Mouse (Mus musculus) kidney, adult 8-10 months (tissue): ENCODE measurements around the gene Pid1.

Source experiments
- DNase-seq, 2 experiments: peaks; one replicate each; pipeline ENCODE4 v3.0.0; 2022

Gene Pid1

DNA sequence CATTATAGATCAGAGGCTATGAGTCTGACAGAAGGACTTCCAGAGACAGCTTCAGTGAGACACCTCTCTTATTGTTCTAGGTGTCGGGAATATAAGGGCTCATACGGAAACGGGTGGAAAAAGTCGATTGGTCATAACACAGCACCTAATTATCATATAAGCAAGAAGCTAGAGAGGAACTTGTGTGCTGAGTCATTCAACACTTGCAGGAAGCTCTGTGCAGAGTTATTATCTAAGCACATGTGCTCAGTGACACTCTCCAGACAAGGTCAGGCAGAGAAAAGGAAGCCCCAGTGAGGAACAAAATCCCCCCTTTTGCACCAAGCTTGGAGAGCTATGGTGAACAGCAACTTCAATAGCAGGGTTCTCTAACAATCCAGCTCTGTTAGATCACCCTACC, 361.4 kb downstream of the Pid1 start:
- no peak for DNase-seq
